ENCODE assay signal across 25 mouse cellular contexts in genomic region chr10:52242015-52242414, GRCm38 (mm10). TPM values are rescaled to one million over a fixed set of nuclear protein-coding genes. Genes with fewer than 3 reads are reported as not detected.
"Had no signal": no experiment of that assay in that cellular context is flagged by ENCODE, and none has a peak within 500 bp of the region (broad histone marks: within the 10 kb centered on the region; RNA-seq: fewer than 3 reads in every experiment).

No protein-coding gene starts in this region.

- H3K27me3 ChIP-seq: limb, embryonic 12.5 days; limb, embryonic 15.5 days; midbrain, embryonic 12.5 days; midbrain, embryonic 15.5 days had no signal

- H3K4me2 ChIP-seq: limb, embryonic 12.5 days; limb, embryonic 15.5 days; liver, embryonic 11.5 days; lung, embryonic 14.5 days; midbrain, embryonic 12.5 days; midbrain, embryonic 15.5 days had no signal

- H3K27ac ChIP-seq: limb, embryonic 12.5 days; limb, embryonic 15.5 days; liver, embryonic 14.5 days; macrophage; midbrain, embryonic 12.5 days; midbrain, embryonic 15.5 days had no signal

- H3K36me3 ChIP-seq: limb, embryonic 12.5 days; limb, embryonic 15.5 days; midbrain, embryonic 12.5 days; midbrain, embryonic 15.5 days had no signal

- DNase-seq: kidney, adult 9 months; kidney, postnatal 14 days; kidney, postnatal 4 days; left cerebral cortex, postnatal 4 days; liver, postnatal 0 days; lung, embryonic 14.5 days; right cerebral cortex, postnatal 25 days; thymus, adult 18-20 months; thymus, postnatal 14 days; thymus, postnatal 4 days had no signal

- H3K9me3 ChIP-seq: limb, embryonic 12.5 days; limb, embryonic 15.5 days; midbrain, embryonic 12.5 days; midbrain, embryonic 15.5 days had no signal

- ATAC-seq: liver, postnatal 0 days; lung, postnatal 0 days had no signal

- H3K9ac ChIP-seq: limb, embryonic 12.5 days; limb, embryonic 15.5 days; liver, embryonic 14.5 days; liver, postnatal 0 days; lung, embryonic 14.5 days; midbrain, embryonic 12.5 days; midbrain, embryonic 15.5 days had no signal

- H3K4me3 ChIP-seq: limb, embryonic 12.5 days; limb, embryonic 15.5 days; midbrain, embryonic 12.5 days; midbrain, embryonic 15.5 days had no signal

- H3K4me1 ChIP-seq: limb, embryonic 12.5 days; limb, embryonic 15.5 days; midbrain, embryonic 15.5 days had no signal

RNA-seq across cellular contexts. Expression of gene Dcbld1, which starts 8.6 kb away (rescaled TPM):
- total RNA-seq: megakaryocyte, adult 5-6 weeks had no signal

RNA-seq across cellular contexts. Expression of gene Ros1, which starts 47.0 kb away (rescaled TPM):
- total RNA-seq: layer of hippocampus, adult 18-20 months; layer of hippocampus, postnatal 14 days; left cerebral cortex, adult 8-10 months; left cerebral cortex, postnatal 14 days; left cerebral cortex, postnatal 4 days; megakaryocyte, adult 5-6 weeks; neutrophil, adult 5-6 weeks had no signal
- polyA plus RNA-seq: limb, embryonic 12.5 days; liver, embryonic 11.5 days; liver, postnatal 0 days; macrophage; midbrain, embryonic 12.5 days; midbrain, embryonic 15.5 days; spleen, adult 2 months had no signal
